Mouse (Mus musculus): ENCODE measurements around the gene Aph1b.
"Not testable (repeated sequence)": the region's sequence is repeated elsewhere in the genome, so short reads cannot be mapped to it uniquely, and the experiment has no call there.

Gene Aph1b

DNA sequence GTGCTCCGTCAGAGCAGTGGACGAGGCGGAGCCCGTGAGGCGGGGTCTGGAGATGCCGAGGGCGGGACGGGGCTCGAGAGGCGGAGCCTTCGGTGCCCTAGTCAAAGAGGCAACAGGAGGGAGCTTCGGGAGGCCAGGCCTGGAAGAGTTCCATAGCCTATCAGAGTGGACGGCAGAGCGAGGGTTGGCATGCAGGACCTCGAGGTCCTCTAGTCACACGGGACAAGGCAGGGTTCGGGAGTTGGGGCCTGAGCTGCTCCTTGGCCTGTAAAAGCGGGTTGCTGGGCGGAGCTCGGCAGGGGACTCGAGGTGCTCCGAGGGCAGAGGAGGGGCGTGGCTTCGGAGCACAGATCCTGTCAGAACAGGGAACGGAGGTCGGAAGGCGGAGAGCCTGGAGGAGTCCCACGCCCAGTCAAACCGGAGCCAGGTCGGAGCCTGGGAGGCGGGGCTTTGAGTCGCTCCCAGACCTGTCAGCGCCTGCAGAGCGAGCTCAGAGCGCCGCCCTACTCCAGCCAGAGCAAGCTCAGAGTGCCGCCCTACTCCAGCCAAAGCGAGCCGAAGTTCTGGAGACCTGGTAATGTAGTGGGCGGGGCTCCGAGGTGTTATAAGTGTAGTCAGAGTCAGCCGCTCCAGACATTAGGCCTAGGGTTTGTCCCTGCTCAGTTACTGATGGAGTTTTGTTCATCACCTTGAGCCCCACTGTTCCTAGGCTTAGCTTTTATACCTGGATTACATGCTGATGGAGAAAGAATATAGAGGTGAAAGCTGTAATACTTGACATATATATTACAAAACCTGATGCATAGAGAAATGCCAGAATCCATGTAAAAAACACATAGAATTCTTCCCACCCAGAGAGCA, at the start of gene Aph1b:
TSS of gene Aph1b (minus strand) at position 27 of the 861 bp plus-strand sequence.
- peak; percentile 98 for DNase-seq (ENCODE audit: low read depth)

DNA sequence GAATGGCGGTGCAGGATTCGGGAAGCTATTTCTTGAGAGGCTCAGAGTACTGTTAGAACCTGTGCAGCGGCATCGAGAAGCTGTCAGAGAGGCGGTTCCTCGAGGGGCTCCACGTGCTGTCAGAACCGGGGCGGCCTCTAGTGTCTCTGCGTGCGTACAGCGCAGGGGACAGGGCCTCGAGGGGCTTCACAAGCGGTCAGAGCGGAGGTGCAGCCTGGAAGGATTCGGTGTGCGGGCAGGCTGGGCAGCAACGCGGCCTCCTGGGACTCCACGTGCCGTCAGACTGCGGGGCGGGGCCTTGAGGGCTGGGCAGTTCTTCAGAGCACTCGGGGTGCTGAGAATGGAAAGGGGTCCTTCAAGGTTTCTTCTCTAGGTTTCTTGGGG, 39.8 kb upstream of the Aph1b start:
- peak; percentile 34 for DNase-seq (ENCODE audit: low read depth)

DNA sequence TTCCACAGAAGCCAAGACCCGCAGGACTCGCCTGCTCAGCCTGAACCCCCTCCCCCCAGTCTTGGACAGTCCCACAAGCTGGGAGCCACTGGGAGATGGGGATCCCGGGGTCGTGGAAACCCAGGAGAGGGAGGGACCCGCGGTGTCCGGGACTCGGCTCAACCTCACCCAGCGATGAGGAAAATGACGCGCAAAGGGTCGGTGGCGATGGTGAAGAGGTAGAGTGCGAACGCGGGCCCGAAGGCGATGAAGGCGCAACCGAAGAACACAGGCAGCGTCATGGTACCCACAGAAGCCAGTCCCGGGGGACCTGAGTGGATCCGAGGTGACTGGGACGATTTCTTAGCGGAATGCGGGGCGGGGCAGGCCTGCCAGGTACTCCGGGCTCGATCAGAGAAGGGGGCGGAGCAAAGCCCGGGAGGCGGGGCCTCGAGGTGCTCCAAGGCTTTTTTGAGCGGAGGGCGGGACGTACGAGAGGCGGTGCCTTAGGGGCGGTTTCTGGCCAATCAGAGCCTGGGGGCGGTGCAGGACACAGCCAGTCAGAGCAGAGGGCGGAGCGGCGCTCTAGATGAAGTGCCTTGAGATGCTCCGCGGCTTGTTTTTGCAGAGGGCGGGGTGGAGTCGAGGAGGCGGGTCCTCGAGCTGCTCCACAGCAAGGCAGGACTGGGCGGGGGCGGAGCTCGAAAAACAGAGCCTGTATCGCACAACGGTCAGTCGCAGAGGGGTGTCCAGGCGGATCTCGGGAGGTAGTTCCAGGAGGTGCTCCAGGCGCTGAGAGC, 39.2 kb upstream of the Aph1b start, which contains the start of gene Aph1c:
TSS of gene Aph1c (minus strand) at position 409 of the 779 bp plus-strand sequence.
- DNase-seq (ENCODE audit: low read depth) = peak; percentile 99

DNA sequence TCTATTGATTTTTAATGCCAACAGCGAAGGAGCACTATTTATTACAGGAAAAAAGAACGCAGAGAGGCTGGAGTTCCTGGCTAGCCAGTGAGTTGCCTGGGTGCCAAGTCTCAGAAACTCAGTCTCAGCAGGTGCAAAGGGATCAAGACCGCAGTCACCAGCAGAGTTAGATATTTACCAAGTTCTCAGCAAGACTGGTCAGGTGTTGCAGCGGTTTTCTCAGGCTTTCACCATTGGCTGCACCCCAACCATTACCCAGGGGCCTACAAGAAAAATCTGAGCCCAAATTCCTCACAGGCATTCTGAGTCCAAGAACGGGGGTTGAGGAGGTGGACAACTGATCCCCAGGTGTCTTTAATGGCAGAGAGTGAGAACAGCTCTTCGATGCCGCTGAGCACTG, 38.6 kb upstream of the Aph1b start:
- DNase-seq (ENCODE audit: low read depth) = no peak

DNA sequence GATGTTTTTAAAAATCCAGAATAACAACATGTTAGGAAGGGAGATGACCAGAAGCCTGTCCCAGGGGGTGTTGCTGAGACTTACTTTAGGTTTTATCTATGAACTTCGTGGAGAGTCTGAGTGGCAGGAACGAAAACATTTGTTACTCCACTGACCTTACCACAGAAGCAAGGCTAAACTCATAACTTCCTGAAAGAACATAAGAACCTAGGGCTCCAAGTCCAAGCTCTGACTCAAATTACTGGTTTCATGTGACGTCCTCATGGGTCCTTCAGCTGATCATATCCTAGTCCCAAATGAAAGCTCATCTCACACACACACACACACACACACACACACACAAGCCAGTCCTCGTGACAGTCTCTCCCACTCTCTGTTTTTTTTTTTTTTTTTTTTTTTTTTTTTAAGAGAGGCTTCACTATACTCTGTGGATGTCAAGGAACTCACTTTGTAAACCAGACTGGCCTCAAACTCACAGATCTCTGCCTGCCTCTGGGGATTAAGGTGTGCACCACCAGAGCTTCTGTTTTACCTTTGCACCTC, 37.1 kb upstream of the Aph1b start:
- no peak for DNase-seq (ENCODE audit: low read depth)

DNA sequence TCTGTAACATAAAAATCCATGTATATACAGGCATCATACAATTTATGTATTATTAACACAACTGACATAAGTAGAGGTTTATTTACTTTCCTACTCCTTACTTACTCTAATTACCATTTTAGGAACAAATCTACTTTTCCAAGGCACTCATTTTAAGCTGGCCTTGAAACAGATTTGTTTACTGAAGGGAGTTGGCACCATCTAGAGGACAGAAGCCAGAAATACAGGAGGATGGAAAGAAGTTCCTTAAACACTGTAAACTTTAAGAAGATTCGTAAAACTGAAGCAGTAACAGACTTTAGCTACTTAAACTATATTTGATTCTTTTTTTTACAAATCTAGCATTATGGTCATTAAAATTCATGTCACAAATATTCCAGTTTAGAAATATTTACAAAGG, 30.7 kb upstream of the Aph1b start:
- DNase-seq (ENCODE audit: low read depth) = peak; percentile 48

DNA sequence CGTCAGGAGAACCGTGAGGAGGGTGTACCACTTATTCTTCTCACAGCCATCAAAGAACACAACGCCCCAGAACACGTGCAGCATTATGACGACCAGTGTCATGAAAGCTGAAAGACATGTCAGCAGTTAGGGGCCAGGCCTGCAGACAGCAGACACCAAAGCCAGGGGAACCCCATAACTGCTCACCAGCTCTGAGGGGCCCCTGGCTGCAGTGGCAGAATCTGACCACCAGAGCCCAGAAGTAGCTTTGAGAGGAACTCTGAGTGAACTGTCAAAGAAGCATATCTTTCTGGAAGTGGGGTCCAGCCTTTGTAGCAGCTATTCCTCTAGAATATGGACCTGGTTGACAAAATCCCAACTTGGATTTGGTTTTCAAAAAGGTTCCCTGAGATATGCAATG, 27.0 kb upstream of the Aph1b start:
- not testable (repeated sequence) for DNase-seq (ENCODE audit: low read depth)

DNA sequence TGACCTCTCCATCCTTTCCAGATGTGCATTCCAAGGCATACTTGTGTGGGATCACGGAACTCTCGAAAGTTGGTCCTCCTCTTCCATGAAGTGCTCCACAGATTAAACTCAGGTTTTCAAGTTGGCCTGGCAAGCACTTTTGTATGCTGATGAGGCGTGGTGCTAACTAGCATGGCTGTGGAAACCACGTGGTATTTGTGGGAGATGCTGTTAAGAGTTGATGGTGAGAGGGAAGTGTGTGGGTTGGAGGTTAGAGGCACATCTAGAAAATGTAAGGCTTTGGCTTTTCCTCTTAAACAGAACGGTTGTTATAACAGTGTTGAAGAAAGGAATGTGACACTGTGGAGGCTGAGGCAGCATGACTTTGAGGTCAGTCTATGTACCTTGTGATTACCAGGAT, 25.7 kb upstream of the Aph1b start:
- DNase-seq (ENCODE audit: low read depth) = no peak

DNA sequence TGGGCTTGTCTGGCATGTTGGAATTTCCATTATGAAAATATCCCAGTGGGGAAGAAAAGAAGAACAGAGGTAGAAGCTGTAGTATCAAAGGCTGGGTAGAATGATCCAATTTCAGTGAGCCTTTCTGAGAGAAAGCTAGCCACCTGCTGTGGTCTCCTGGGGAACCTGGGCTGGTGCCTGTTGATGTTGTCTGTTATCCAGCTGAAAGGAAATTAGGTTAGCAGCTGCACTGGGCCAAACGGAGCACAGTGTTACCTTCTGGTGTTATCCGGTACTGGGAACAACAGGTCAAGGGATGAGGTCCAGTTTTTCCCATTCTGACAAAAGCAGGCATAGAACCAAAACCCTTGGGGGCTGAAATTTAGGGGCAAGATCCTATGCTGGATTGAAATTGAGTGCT, 18.1 kb upstream of the Aph1b start:
- no peak for DNase-seq (ENCODE audit: low read depth)

DNA sequence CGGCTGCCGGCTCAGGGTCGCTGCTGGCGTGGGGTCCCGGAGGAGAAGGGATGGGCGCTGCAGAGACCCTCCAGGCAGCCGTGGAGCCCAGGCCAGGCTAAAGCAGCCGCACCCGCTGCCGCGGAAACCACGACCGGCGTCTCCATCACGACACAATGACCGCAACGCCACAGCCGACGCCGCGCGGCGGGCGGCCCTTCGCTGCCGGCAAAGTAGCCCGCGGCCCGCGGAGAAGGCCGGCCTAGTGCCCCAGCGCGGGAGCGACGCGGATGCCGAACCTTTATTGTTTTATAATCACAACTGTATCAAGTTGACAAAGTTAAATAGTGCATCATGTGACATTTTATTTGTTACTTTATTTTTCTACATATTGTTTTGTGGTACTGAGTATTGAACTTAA, 10.7 kb upstream of the Aph1b start:
- not testable (repeated sequence) for DNase-seq (ENCODE audit: low read depth)

DNA sequence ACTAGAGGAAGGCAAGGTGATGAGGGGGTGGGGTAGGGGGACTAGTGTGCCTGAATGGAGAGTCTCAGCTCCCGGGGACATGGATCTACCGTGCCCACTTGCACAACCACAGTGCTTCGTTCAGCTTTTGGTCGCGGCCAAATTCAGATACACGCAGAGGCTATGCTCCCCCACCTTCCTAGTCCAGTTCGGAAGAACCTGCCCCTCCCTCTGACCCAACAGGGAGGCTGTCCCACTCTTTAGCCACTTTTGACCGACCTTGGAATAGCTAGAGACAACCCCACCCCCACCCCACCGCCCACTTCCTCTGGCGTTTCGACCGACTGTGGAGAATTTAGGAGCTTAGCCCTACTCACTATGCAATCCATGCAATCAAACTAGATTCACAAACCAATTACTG, 6.7 kb upstream of the Aph1b start:
- DNase-seq (ENCODE audit: low read depth) = no peak

DNA sequence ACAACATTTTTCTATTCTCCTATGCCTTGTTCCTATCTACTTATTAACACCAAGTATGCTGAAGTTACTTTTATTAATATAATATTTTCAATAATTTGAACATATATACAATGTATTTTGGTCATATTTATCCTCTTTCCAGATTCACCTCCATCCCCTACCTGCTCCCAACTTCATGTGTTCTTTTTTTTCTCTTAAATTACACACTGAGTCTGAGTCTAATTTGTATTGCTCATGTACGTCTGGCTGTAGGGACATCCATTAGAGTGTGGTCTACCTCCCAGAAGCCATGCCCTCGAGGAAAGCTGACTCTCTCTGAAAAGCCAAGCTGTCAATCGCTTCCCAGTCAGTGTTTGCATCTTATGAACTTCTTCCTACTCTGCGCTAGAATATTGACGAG, 1.4 kb upstream of the Aph1b start, which contains the start of gene Gm10647:
TSS of gene Gm10647 (plus strand) at position 301 of the 400 bp plus-strand sequence.
- no peak for DNase-seq (ENCODE audit: low read depth)

DNA sequence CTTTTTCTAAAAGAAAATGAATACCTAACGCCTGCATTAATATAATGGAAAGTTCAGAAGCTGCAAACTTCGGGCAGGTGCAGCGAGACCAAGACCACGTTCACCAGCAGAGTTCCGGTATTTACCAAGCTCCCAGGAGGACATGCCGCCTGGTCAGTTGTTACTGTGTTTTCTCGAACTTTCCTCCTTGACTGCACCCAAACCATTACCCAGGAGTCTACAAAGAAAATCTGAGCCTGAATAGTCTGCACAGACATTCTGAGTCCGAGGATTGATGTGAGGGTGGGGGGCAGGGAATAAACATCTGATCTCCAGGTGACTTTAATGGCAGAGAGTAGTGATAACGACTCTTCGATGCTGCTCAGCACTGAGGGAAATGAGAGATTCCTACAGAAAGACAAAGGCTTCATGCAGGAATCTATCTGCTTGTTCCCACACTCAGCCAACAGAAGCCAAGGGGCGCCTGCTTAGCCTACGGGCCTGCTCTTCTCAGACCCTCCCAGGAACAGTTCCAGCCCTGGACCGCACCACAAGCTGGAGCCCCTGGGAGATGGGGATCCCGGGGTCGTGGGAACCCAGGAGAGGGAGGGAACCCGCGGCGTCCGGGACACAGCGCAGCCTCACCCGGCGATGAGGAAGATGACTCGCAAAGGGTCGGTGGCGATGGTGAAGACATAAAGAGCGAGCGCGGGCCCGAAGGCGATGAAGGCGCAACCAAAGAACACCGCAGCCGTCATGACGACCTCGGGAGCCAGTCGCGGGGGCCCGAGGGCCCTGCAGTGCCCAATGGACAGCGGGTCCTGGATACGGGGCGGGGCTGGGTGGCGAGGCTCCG, 444 bp downstream of the Aph1b start:
- DNase-seq (ENCODE audit: low read depth) = no peak

DNA sequence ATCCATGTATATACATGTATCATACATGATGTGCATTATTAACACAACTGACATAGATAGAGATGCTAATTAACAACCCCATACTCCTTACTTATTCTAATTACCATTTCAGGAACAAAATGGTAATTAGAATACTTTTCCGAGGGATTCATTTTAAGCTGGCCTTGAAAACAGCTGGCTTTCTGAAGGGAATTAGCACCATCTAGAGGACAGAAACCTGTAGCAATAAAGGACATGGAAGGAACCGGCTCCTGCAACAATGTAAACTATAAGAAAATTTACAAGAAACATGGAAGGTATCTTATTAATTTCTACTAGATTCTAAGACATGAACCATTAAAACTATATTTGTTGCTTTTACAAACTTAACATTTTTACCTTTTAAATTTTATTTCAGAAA, 7.5 kb downstream of the Aph1b start:
- peak; percentile 31 for DNase-seq (ENCODE audit: low read depth)

DNA sequence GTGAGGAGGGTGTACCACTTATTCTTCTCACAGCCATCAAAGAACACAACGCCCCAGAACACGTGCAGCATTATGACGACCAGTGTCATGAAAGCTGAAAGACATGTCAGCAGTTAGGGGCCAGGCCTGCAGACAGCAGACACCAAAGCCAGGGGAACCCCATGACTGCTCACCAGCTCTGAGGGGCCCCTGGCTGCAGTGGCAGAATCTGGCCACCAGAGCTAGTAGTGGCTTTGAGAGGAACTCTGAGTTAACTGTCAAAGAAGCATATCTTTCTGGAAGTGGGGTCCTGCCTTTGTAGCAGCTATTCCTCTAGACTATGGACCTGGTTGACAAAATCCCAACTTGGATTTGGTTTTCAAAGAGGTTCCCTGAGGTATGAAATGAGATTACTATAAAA, 10.7 kb downstream of the Aph1b start:
- not testable (repeated sequence) for DNase-seq (ENCODE audit: low read depth)

DNA sequence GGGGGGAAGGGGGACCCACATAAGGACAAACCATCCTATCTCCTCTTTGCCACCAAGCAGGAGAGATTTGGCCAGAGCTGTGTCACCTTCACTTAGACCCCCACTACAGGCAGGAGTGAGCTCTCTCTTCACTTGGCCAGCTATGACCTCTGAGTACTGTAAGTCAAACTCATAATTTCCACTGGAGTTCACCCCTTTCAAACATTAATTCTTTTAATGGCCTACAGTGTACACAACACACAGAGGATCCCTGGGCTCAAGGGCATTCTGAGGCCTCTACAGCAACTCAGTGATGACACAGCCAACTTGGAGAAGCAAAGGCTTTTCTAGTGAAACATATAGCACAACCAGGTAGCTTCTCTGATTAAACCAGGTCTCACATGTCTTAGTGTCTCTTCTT, 24.6 kb downstream of the Aph1b start:
- no peak for DNase-seq (ENCODE audit: low read depth)

DNA sequence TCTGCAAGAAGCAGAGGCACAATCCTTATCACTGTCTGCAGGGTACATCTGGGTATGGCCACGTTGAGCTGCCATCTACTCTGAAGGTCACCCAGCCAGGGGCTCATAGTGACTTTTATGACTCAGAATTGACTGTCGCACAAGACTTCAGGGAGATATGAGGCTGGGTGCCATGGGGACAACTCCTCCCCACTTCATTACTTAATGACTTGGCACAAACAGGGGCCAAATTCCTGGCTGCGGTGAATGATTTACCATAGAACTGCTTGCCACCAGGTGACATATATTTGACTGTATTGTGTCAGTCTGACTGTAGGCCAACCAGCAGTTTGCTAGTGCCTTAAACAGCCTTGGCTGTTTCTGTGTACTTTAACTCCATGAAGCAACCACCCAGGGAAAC, 26.0 kb downstream of the Aph1b start:
- DNase-seq (ENCODE audit: low read depth) = no peak

DNA sequence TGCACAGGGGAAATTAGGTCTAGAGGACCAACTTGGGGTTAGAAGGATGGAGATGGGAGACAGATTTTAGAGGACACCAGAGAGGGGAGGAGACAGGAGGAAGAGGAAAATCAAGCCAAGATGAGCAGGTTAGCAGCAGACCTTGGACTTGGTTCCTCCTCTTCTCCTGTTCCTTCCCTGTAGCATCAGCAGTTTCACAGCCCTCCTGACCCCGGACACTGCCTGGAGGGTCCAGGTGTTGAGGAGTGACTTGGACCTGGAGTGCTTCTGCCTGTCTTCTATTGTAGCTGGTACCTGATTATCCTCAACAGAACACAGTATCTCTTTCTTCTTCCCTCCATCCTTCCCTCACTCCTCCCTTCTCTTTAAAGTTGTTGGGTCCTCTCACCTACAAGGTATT, 26.6 kb downstream of the Aph1b start:
- DNase-seq (ENCODE audit: low read depth) = no peak

DNA sequence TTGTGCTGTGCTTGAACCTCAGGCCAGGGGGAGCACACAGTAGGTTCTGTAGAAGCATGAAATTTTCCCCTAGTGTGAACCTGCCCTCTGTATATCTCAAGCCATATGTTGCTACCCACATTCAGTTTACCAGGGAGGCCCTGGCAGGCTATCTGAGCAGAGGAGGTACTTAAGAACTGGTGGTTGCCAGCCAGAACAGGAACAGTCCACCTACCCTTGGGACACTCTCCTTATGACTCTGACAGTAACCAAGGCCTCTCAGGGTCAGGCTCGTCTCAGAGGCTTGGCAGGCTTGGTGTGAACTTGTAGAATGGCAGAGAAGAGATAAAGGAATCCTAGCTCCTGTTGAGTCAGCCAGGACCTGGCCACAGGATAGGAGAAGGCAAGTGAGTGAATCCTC, 34.3 kb downstream of the Aph1b start:
- no peak for DNase-seq (ENCODE audit: low read depth)

DNA sequence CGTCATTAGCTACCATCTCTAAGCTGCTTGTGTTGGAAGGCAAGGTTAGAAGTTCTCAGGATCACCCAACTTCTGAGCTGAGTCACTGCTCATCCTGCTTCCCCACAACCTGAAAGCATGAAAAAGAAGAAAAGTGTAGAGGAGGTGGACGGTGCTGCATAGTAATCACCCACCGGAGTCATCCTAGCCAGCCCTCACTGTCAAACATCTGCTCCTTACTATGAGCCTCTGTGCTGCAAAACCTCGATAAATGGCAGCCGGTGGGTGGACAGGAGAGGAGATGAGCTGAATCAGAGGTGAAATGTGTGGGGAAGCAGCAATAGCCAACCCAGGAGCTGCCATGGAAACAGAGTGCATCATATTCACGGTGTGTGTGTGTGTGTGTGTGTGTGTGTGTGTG, 42.4 kb downstream of the Aph1b start:
- no peak for DNase-seq (ENCODE audit: low read depth)

DNA sequence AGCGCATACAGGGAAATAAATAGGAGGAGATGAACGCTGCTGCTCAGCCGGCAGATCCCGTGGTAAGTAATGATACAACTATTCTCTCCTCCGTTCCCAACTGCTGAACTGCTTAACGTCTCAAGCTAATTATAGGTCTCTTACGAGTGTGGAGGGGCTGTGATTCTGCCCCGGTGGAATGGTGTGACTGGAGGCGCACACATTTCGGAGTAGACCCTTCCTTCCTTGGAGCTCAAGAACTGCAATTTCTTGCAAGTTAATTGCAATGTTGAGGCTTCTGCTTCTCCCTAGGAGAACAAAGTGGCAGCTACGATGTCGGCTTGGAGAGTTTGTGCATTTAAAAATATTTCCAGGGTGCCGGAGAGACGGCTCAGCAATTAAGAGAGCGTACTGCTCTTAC, 46.9 kb downstream of the Aph1b start:
- DNase-seq (ENCODE audit: low read depth) = no peak

DNA sequence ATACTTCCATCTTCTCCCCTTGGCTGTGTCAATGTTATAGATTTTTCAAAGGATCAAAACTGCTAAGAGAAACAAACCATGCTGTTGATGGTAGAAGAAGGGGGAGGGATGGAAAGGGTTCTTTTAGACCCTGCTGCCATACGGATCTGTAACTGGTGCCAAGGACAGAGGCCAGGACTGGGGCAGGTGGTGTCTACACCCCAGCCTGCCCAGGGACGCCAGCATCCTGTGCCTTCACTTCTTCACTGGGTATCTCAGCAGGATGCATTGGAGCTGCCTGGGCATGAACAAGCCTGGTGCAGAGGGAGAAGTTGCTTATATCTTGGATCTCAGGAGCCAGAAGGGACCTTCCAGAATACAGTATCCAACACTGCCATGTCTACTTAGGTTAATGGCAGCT, 50.8 kb downstream of the Aph1b start:
- DNase-seq (ENCODE audit: low read depth) = no peak

All from c-Kit-positive CD71-positive TER-119-negative erythroid progenitor cells, embryonic 14.5 days (primary cell).